Mouse (Mus musculus): Measurements from ENCODE around the gene Lancl2. TPM values are rescaled to one million over a fixed set of nuclear protein-coding genes. Genes with fewer than 3 reads are reported as not detected.

Gene Lancl2
- polyA plus RNA-seq (2015; fragmentation: Nextera tagmentation; extraction: Ambion mirVana) = 15.8 and 18.9 TPM in 2 replicates

GRCm38 (mm10) chr6:57702376-57702742 lies at the start of gene Lancl2:
Gene Lancl2 (plus strand): TSS chr6:57702540.
- H3K9me3 ChIP-seq (replicated peaks) = no peaks in the 10 kb centered on the region
- WGBS = 0% methylated on average over 10 of the region's 10 CpGs
- H3K4me1 ChIP-seq (replicated peaks) = peaks cover 9% of the 10 kb centered on the region; the same call in 1 of the 2 replicates
- peak within 1 kb of the TSS; percentile 98 for H3K27ac ChIP-seq
- H3K9ac ChIP-seq = peak within 1 kb of the TSS; percentile 92
- H3K27me3 ChIP-seq = no peaks in the 10 kb centered on the region
- ATAC-seq (replicated peaks; ENCODE audit: insufficient number of reproducible peaks, insufficient read depth, low FRiP score, low read depth) = peak; percentile 11
- no peaks in the 10 kb centered on the region for H3K36me3 ChIP-seq
- peak within 1 kb of the TSS; percentile 86 for H3K4me2 ChIP-seq
- H3K4me3 ChIP-seq = peak within 1 kb of the TSS; percentile 82

GRCm38 (mm10) chr6:57661295-57661694 lies 41.0 kb upstream of the Lancl2 start:
- H3K9ac ChIP-seq = no peak overlapping the region
- no peak overlapping the region for H3K27ac ChIP-seq
- no peaks in the 10 kb centered on the region for H3K27me3 ChIP-seq
- no peaks in the 10 kb centered on the region for H3K9me3 ChIP-seq (replicated peaks)
- 39% methylated on average over 4 of the region's 4 CpGs for WGBS
- peaks cover 5% of the 10 kb centered on the region for H3K4me1 ChIP-seq (replicated peaks)
- no peak overlapping the region for H3K4me3 ChIP-seq
- no peaks in the 10 kb centered on the region for H3K36me3 ChIP-seq
- H3K4me2 ChIP-seq = no peak overlapping the region
- no peak for ATAC-seq (replicated peaks; ENCODE audit: insufficient number of reproducible peaks, insufficient read depth, low FRiP score, low read depth)

GRCm38 (mm10) chr6:57684156-57684555 lies 18.2 kb upstream of the Lancl2 start:
- no peaks in the 10 kb centered on the region for H3K27me3 ChIP-seq
- 97% methylated on average over 1 of the region's 1 CpGs for WGBS
- no peak overlapping the region for H3K4me3 ChIP-seq
- no peak overlapping the region for H3K9ac ChIP-seq
- no peak for ATAC-seq (replicated peaks; ENCODE audit: insufficient number of reproducible peaks, insufficient read depth, low FRiP score, low read depth)
- H3K9me3 ChIP-seq (replicated peaks) = no peaks in the 10 kb centered on the region
- no peak overlapping the region for H3K27ac ChIP-seq
- H3K36me3 ChIP-seq = peaks cover 37% of the 10 kb centered on the region
- no peaks in the 10 kb centered on the region for H3K4me1 ChIP-seq (replicated peaks)
- H3K4me2 ChIP-seq = no peak overlapping the region

GRCm38 (mm10) chr6:57691467-57692261 lies 10.7 kb upstream of the Lancl2 start, which contains the start of gene Pyurf:
Gene Pyurf (minus strand): TSS chr6:57692078.
- H3K36me3 ChIP-seq = peaks cover 31% of the 10 kb centered on the region
- peak within 1 kb of the TSS; percentile 99 for H3K27ac ChIP-seq
- peak; percentile 97 for ATAC-seq (replicated peaks; ENCODE audit: insufficient number of reproducible peaks, insufficient read depth, low FRiP score, low read depth)
- peak within 1 kb of the TSS; percentile 89 for H3K4me2 ChIP-seq
- peaks cover 6% of the 10 kb centered on the region; the same call in 1 of the 2 replicates for H3K4me1 ChIP-seq (replicated peaks)
- no peaks in the 10 kb centered on the region for H3K27me3 ChIP-seq
- peak within 1 kb of the TSS; percentile 95 for H3K4me3 ChIP-seq
- H3K9ac ChIP-seq = peak within 1 kb of the TSS; percentile 91
- 0% methylated on average over 52 of the region's 52 CpGs for WGBS
- no peaks in the 10 kb centered on the region for H3K9me3 ChIP-seq (replicated peaks)

- Histone ChIP-seq H3K4me3 (no peak overlapping the region), H3K4me1 (replicated peaks) (peaks cover 6% of the 10 kb centered on the region; the same call in 1 of the 2 replicates), H3K9ac (no peak overlapping the region), H3K36me3 (peaks cover 16% of the 10 kb centered on the region), H3K27ac (no peak overlapping the region), H3K4me2 (no peak overlapping the region), H3K9me3 (replicated peaks) (no peaks in the 10 kb centered on the region), H3K27me3 (no peaks in the 10 kb centered on the region)
- no peak for ATAC-seq (replicated peaks; ENCODE audit: insufficient number of reproducible peaks, insufficient read depth, low FRiP score, low read depth)
- 82% methylated on average over 3 of the region's 3 CpGs for WGBS
Observed at GRCm38 (mm10) chr6:57693116-57693515, 9.2 kb upstream of the Lancl2 start.

- peak overlapping the region; percentile 82; the same call in 1 of the 2 replicates for H3K4me3 ChIP-seq
- 60% methylated on average over 4 of the region's 4 CpGs for WGBS
- peaks cover 9% of the 10 kb centered on the region; the same call in 1 of the 2 replicates for H3K4me1 ChIP-seq (replicated peaks)
- no peak overlapping the region for H3K9ac ChIP-seq
- H3K9me3 ChIP-seq (replicated peaks) = no peaks in the 10 kb centered on the region
- no peak overlapping the region for H3K27ac ChIP-seq
- H3K36me3 ChIP-seq = no peaks in the 10 kb centered on the region
- ATAC-seq (replicated peaks; ENCODE audit: insufficient number of reproducible peaks, insufficient read depth, low FRiP score, low read depth) = no peak
- no peaks in the 10 kb centered on the region for H3K27me3 ChIP-seq
- peak overlapping the region; percentile 86; the same call in 1 of the 2 replicates for H3K4me2 ChIP-seq
Observed at GRCm38 (mm10) chr6:57701686-57702085, 654 bp upstream of the Lancl2 start.

GRCm38 (mm10) chr6:57702743-57703499 lies 581 bp downstream of the Lancl2 start:
- H3K9me3 ChIP-seq (replicated peaks) = no peaks in the 10 kb centered on the region
- peak overlapping the region; percentile 82 for H3K4me3 ChIP-seq
- peaks cover 9% of the 10 kb centered on the region; the same call in 1 of the 2 replicates for H3K4me1 ChIP-seq (replicated peaks)
- peak overlapping the region; percentile 98 for H3K27ac ChIP-seq
- under 1% methylated on average over 59 of the region's 59 CpGs for WGBS
- H3K36me3 ChIP-seq = no peaks in the 10 kb centered on the region
- H3K4me2 ChIP-seq = peak overlapping the region; percentile 86
- peak overlapping the region; percentile 92 for H3K9ac ChIP-seq
- no peaks in the 10 kb centered on the region for H3K27me3 ChIP-seq
- ATAC-seq (replicated peaks; ENCODE audit: insufficient number of reproducible peaks, insufficient read depth, low FRiP score, low read depth) = peak; percentile 100

- Histone ChIP-seq H3K27ac (peak overlapping the region; percentile 98), H3K36me3 (no peaks in the 10 kb centered on the region), H3K4me2 (peak overlapping the region; percentile 86), H3K4me1 (replicated peaks) (peaks cover 9% of the 10 kb centered on the region; the same call in 1 of the 2 replicates), H3K9me3 (replicated peaks) (no peaks in the 10 kb centered on the region), H3K4me3 (peak overlapping the region; percentile 82), H3K9ac (peak overlapping the region; percentile 92), H3K27me3 (no peaks in the 10 kb centered on the region)
- no peak for ATAC-seq (replicated peaks; ENCODE audit: insufficient number of reproducible peaks, insufficient read depth, low FRiP score, low read depth)
- WGBS = 18% methylated on average over 2 of the region's 2 CpGs
Observed at GRCm38 (mm10) chr6:57703703-57704102, 1.4 kb downstream of the Lancl2 start.

GRCm38 (mm10) chr6:57706721-57707120 lies 4.4 kb downstream of the Lancl2 start:
- ATAC-seq (replicated peaks; ENCODE audit: insufficient number of reproducible peaks, insufficient read depth, low FRiP score, low read depth) = no peak
- H3K27ac ChIP-seq = no peak overlapping the region
- 85% methylated on average over 1 of the region's 1 CpGs for WGBS
- H3K27me3 ChIP-seq = no peaks in the 10 kb centered on the region
- peaks cover 8% of the 10 kb centered on the region; the same call in 1 of the 2 replicates for H3K4me1 ChIP-seq (replicated peaks)
- H3K9me3 ChIP-seq (replicated peaks) = no peaks in the 10 kb centered on the region
- H3K4me3 ChIP-seq = no peak overlapping the region
- H3K9ac ChIP-seq = no peak overlapping the region
- H3K36me3 ChIP-seq = no peaks in the 10 kb centered on the region
- H3K4me2 ChIP-seq = no peak overlapping the region

- Histone ChIP-seq H3K9ac (no peak overlapping the region), H3K9me3 (replicated peaks) (no peaks in the 10 kb centered on the region), H3K27me3 (no peaks in the 10 kb centered on the region), H3K4me3 (no peak overlapping the region), H3K4me1 (replicated peaks) (no peaks in the 10 kb centered on the region), H3K4me2 (no peak overlapping the region), H3K27ac (no peak overlapping the region), H3K36me3 (peaks cover 8% of the 10 kb centered on the region; the same call in 1 of the 2 replicates)
- ATAC-seq (replicated peaks; ENCODE audit: insufficient number of reproducible peaks, insufficient read depth, low FRiP score, low read depth) = no peak
- WGBS = 29% methylated on average over 1 of the region's 1 CpGs
Observed at GRCm38 (mm10) chr6:57711726-57712125, 9.4 kb downstream of the Lancl2 start.

GRCm38 (mm10) chr6:57721347-57721746 lies 19.0 kb downstream of the Lancl2 start:
- Histone ChIP-seq H3K27ac (no peak overlapping the region), H3K27me3 (no peaks in the 10 kb centered on the region), H3K9ac (no peak overlapping the region), H3K4me1 (replicated peaks) (0 out of 2 replicates have a peak, but pooled peaks cover 4% of the 10 kb centered on the region), H3K9me3 (replicated peaks) (no peaks in the 10 kb centered on the region), H3K36me3 (peaks cover 15% of the 10 kb centered on the region), H3K4me3 (no peak overlapping the region), H3K4me2 (no peak overlapping the region)
- ATAC-seq (replicated peaks; ENCODE audit: insufficient number of reproducible peaks, insufficient read depth, low FRiP score, low read depth) = no peak
- 72% methylated on average over 1 of the region's 1 CpGs for WGBS

Measured in heart, embryonic 15.5 days (tissue).